Mouse (Mus musculus) heart, embryonic 14.5 days (tissue): ENCODE measurements around the gene Necab2. TPM values are rescaled to one million over a fixed set of nuclear protein-coding genes. Genes with fewer than 3 reads are reported as not detected.

Source experiments
- ATAC-seq: fragments of 200-750 bp; cut with Nextera tagmentation; 2 replicates; pipeline ENCODE4 v1.8.0; 2017; ENCODE audit warnings: low read depth, moderate TSS enrichment; ENCODE audit not compliant: insufficient number of reproducible peaks, insufficient read depth, low FRiP score
- H3K27ac ChIP-seq, 2 experiments: fragments of 200-500 bp in 1 of 2; fragments of 300-500 bp in 1 of 2; sonication (generic) in 1 of 2; replicated peaks in 1 of 2; 2 replicates each; pipeline ENCODE4 v1.5.1; 2012 to 2014; ENCODE audit warnings: low read depth in 2 of 2, low read length in 2 of 2, control low read depth in 1 of 2, mild to moderate bottlenecking in 1 of 2, mixed read lengths in 1 of 2; ENCODE audit not compliant: control insufficient read depth in 1 of 2, insufficient read depth in 1 of 2
- H3K27me3 ChIP-seq: fragments of 300-500 bp; sonication (generic); 2 replicates; pipeline ENCODE4 v1.6.1; 2014; ENCODE audit warnings: mild to moderate bottlenecking, low read length, control low read depth; ENCODE audit not compliant: control insufficient read depth, insufficient read depth
- H3K36me3 ChIP-seq: fragments of 300-500 bp; sonication (generic); 2 replicates; pipeline ENCODE4 v1.6.1; 2014; ENCODE audit warnings: mild to moderate bottlenecking, control low read depth, low read length, mixed read lengths; ENCODE audit not compliant: control insufficient read depth, insufficient read depth
- H3K4me1 ChIP-seq, 2 experiments: fragments of 200-500 bp in 1 of 2; fragments of 300-500 bp in 1 of 2; sonication (generic) in 1 of 2; 2 replicates each; pipeline ENCODE4 v1.6.1; 2012 to 2014; ENCODE audit warnings: low read length in 2 of 2, control low read depth in 1 of 2, mixed read lengths in 1 of 2; ENCODE audit not compliant: control insufficient read depth in 2 of 2, insufficient read depth in 2 of 2
- H3K4me2 ChIP-seq: fragments of 300-500 bp; sonication (generic); 2 replicates; pipeline ENCODE4 v1.6.1; 2014; ENCODE audit warnings: mild to moderate bottlenecking, low read length
- H3K4me3 ChIP-seq, 2 experiments: fragments of 200-500 bp in 1 of 2; fragments of 300-500 bp in 1 of 2; sonication (generic) in 1 of 2; 2 replicates each; pipeline ENCODE4 v1.5.1; 2012 to 2014; ENCODE audit warnings: low read length in 2 of 2, mild to moderate bottlenecking in 2 of 2, control low read depth in 1 of 2, low read depth in 1 of 2, moderate library complexity in 1 of 2; ENCODE audit not compliant: control insufficient read depth in 1 of 2, insufficient read depth in 1 of 2
- H3K9ac ChIP-seq: fragments of 300-500 bp; sonication (generic); 2 replicates; pipeline ENCODE4 v1.6.1; 2014; ENCODE audit warnings: mild to moderate bottlenecking, low read length
- H3K9me3 ChIP-seq: fragments of 300-500 bp; sonication (generic); 2 replicates; pipeline ENCODE4 v1.6.1; 2016; ENCODE audit warnings: low read length, control low read depth; ENCODE audit not compliant: control insufficient read depth
- WGBS: fragments of 180-500 bp; shearing (Covaris S2); extraction: QIAGEN DNeasy Blood & Tissue Kit; methylation state at CpG from one replicate; pipeline ENCODE4 v1.1.7; 2014; 5-methylcytosine and 5-hydroxymethylcytosine counted together
- polyA plus RNA-seq: library from polyadenylated mRNA; unstranded; fragments of >200 nt; fragmentation: Nextera tagmentation; extraction: Ambion mirVana; gene quantifications from 2 replicates; pipeline ENCODE4 v1.2.1, GENCODE M21; 2014

Gene Necab2
- polyA plus RNA-seq, 1 experiment from 2014 or later = 0.27 TPM

DNA sequence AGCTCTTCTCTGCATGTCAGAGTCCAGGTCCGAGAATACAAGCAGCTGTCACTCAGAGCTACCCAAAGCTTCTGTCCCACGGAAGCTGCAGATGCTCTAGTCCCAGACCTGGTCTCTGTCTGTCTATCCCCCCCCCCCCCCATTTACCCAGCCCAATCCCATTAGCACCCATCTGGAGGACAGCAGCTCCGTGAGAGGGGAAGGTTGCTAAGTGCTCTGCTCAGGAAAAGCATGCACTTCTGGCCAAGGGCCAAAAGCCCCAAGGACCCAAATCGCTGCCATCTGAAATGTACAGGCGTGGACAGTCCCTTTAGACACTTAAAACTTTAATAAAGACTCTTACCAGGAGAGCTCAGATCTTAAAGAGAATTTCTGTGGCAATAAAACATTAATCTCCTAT is 70.2 kb downstream of the Necab2 start:
- Histone ChIP-seq H3K36me3 (peaks cover 100% of the 10 kb centered on the region), H3K4me1 (no peaks in the 10 kb centered on the region), H3K4me3 (no peak overlapping the region), H3K9ac (no peak overlapping the region), H3K27ac (no peak overlapping the region), H3K4me2 (no peak overlapping the region), H3K9me3 (no peaks in the 10 kb centered on the region), H3K27me3 (no peaks in the 10 kb centered on the region)
- 53% methylated on average over 5 of the region's 5 CpGs for WGBS
- ATAC-seq = no peak

DNA sequence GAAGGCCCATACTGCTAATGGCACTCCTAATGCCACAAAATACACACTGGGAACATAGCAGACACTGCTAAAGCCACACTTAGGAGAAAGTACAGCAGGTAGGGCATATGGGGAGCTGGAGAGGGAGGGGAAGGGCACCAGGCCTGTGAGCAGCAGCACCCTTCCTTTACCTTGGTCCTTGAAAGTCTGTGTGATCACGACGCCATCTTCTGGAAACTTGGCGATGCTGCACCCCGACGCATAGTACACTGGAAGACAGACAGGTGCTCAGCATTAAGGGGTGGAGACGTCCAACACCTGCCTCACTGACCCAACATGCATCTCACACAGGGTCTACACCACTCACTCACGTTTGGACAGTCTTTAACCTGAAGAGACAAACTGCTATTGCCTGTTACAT is 73.6 kb downstream of the Necab2 start:
- Histone ChIP-seq H3K4me2 (no peak overlapping the region), H3K4me1 (no peaks in the 10 kb centered on the region), H3K27ac (no peak overlapping the region), H3K9ac (no peak overlapping the region), H3K9me3 (no peaks in the 10 kb centered on the region), H3K27me3 (no peaks in the 10 kb centered on the region), H3K36me3 (peaks cover 99% of the 10 kb centered on the region), H3K4me3 (no peak overlapping the region)
- 72% methylated on average over 7 of the region's 7 CpGs for WGBS
- no peak for ATAC-seq

Other genes with a start within 250 kb of the Necab2 start
- 336 and 345 TPM in 2 replicates for gene Hsbp1, start 102.2 kb upstream of the Necab2 start, polyA plus RNA-seq
- 25.0 and 25.4 TPM in 2 replicates for gene Mlycd, start 51.8 kb upstream of the Necab2 start, polyA plus RNA-seq
- gene Osgin1, start 12.6 kb upstream of the Necab2 start, polyA plus RNA-seq = 0.47 and 0.66 TPM in 2 replicates
- gene Slc38a8, start 55.0 kb downstream of the Necab2 start, polyA plus RNA-seq = not detected in 2 replicates
- gene Mbtps1, start 112.0 kb downstream of the Necab2 start, polyA plus RNA-seq = 62.5 and 64.8 TPM in 2 replicates
- gene Hsdl1, start 128.5 kb downstream of the Necab2 start, polyA plus RNA-seq = 34.7 and 40.8 TPM in 2 replicates
- 0.28 TPM in 1 of 2 replicates, not detected in the other for gene Dnaaf1, start 128.5 kb downstream of the Necab2 start, polyA plus RNA-seq
- gene Taf1c, start 158.5 kb downstream of the Necab2 start, polyA plus RNA-seq = 5.4 and 6.2 TPM in 2 replicates
- not detected in 2 replicates for gene Adad2, start 166.0 kb downstream of the Necab2 start, polyA plus RNA-seq
- gene Kcng4, start 189.0 kb downstream of the Necab2 start, polyA plus RNA-seq = 0.11 TPM in 1 of 2 replicates, not detected in the other
- gene Wfdc1, start 219.6 kb downstream of the Necab2 start, polyA plus RNA-seq = 4.7 and 6.8 TPM in 2 replicates